Comparison of ENCODE assay signal across 22 mouse cellular contexts in genomic region chr6:131712803-131713202, GRCm38 (mm10). TPM values are rescaled to one million over a fixed set of nuclear protein-coding genes. Genes with fewer than 3 reads are reported as not detected.
DNase-seq lines count a peak whose midpoint lies in the region; ATAC-seq and TF ChIP-seq lines count a peak whose summit lies in the region.
"Had no signal": no experiment of that assay in that cellular context is flagged by ENCODE, and none has a peak within 500 bp of the region (broad histone marks: within the 10 kb centered on the region; RNA-seq: fewer than 3 reads in every experiment).

No protein-coding gene starts in this region.

- H3K9ac ChIP-seq in embryonic facial prominence, embryonic 11.5 days (replicated peaks; ENCODE audit: low read length) = no peak overlapping the region
- H3K9ac ChIP-seq in lung, embryonic 14.5 days = no peak overlapping the region
- H3K9ac ChIP-seq: hindbrain, embryonic 15.5 days; liver, embryonic 15.5 days had no signal

- no peaks in the 10 kb centered on the region for H3K9me3 ChIP-seq in embryonic facial prominence, embryonic 11.5 days (replicated peaks; ENCODE audit: control insufficient read depth, low read length)
- peaks cover 19% of the 10 kb centered on the region; the same call in 1 of the 2 replicates for H3K9me3 ChIP-seq in embryonic facial prominence, embryonic 10.5 days
- H3K9me3 ChIP-seq in lung, embryonic 14.5 days (ENCODE audit: low read depth, low read length) = no peaks in the 10 kb centered on the region
- H3K9me3 ChIP-seq: liver, embryonic 15.5 days had no signal

- 43% methylated on average over 7 of the region's 7 CpGs for WGBS in embryonic facial prominence, embryonic 11.5 days
- 47% methylated on average over 7 of the region's 7 CpGs for WGBS in embryonic facial prominence, embryonic 10.5 days
- WGBS in lung, embryonic 14.5 days = 43% methylated on average over 7 of the region's 7 CpGs

- no peaks in the 10 kb centered on the region for H3K36me3 ChIP-seq in embryonic facial prominence, embryonic 11.5 days (replicated peaks; ENCODE audit: control insufficient read depth, insufficient read depth, low read depth, low read length)
- H3K36me3 ChIP-seq in embryonic facial prominence, embryonic 10.5 days (replicated peaks) = no peaks in the 10 kb centered on the region
- no peaks in the 10 kb centered on the region for H3K36me3 ChIP-seq in lung, embryonic 14.5 days (ENCODE audit: insufficient read depth)
- H3K36me3 ChIP-seq: hindbrain, embryonic 15.5 days; liver, embryonic 15.5 days had no signal

- no peak for ATAC-seq in embryonic facial prominence, embryonic 11.5 days (replicated peaks; ENCODE audit: insufficient number of reproducible peaks, low FRiP score, low TSS enrichment, low read depth)
- ATAC-seq in lung, embryonic 14.5 days (ENCODE audit: insufficient read depth) = no peak

- no peaks in the 10 kb centered on the region for H3K4me1 ChIP-seq in embryonic facial prominence, embryonic 11.5 days (ENCODE audit: control insufficient read depth, insufficient read depth, low read length)
- H3K4me1 ChIP-seq in embryonic facial prominence, embryonic 10.5 days = no peaks in the 10 kb centered on the region
- no peaks in the 10 kb centered on the region for H3K4me1 ChIP-seq in lung, embryonic 14.5 days (ENCODE audit: insufficient read depth)
- H3K4me1 ChIP-seq: hindbrain, embryonic 15.5 days; liver, embryonic 15.5 days had no signal

- DNase-seq in embryonic facial prominence, embryonic 11.5 days (ENCODE audit: low spot score) = peak; percentile 0
- DNase-seq in embryonic facial prominence, embryonic 10.5 days (ENCODE audit: low spot score) = no peak
- peak; percentile 6 for DNase-seq in lung, embryonic 14.5 days
- DNase-seq in lung, postnatal 4 days = no peak
- peak; percentile 22 for DNase-seq in WW6 (ENCODE audit: low read depth, low spot score)
- peak; percentile 1 for DNase-seq in mesoderm, embryonic 11.5 days (ENCODE audit: low read depth, low spot score)
- DNase-seq in gastrocnemius, postnatal 14 days = no peak
- DNase-seq in thymus, postnatal 36 days = no peak
- DNase-seq: adrenal gland, postnatal 36 days; cerebellum, adult 11 months; kidney, postnatal 10 days; layer of hippocampus, postnatal 36 days; right cerebral cortex, postnatal 14 days had no signal

- H3K27ac ChIP-seq in embryonic facial prominence, embryonic 11.5 days (replicated peaks; ENCODE audit: low read depth, low read length) = no peak overlapping the region
- no peak overlapping the region for H3K27ac ChIP-seq in embryonic facial prominence, embryonic 10.5 days (replicated peaks)
- H3K27ac ChIP-seq in lung, embryonic 14.5 days (ENCODE audit: low read depth) = no peak overlapping the region
- H3K27ac ChIP-seq: hindbrain, embryonic 15.5 days; liver, embryonic 15.5 days; macrophage had no signal

- intact Hi-C loops in gastrocnemius, postnatal 14 days (cut with DNase I; ENCODE audit: low total_unique reads) = no loop called here

- no peaks in the 10 kb centered on the region for H3K27me3 ChIP-seq in embryonic facial prominence, embryonic 11.5 days (ENCODE audit: control insufficient read depth, insufficient read depth, low read length)
- H3K27me3 ChIP-seq in embryonic facial prominence, embryonic 10.5 days (replicated peaks; ENCODE audit: low read depth, poor library complexity, severe bottlenecking) = no peaks in the 10 kb centered on the region
- no peaks in the 10 kb centered on the region for H3K27me3 ChIP-seq in lung, embryonic 14.5 days (ENCODE audit: insufficient read depth, low read length)
- H3K27me3 ChIP-seq: hindbrain, embryonic 15.5 days; liver, embryonic 15.5 days had no signal

- no peak overlapping the region for H3K4me2 ChIP-seq in embryonic facial prominence, embryonic 11.5 days (ENCODE audit: low read depth, low read length)
- no peak overlapping the region for H3K4me2 ChIP-seq in lung, embryonic 14.5 days
- H3K4me2 ChIP-seq: hindbrain, embryonic 15.5 days; liver, embryonic 15.5 days had no signal

- peak; percentile 26 for TF ChIP-seq CTCF in lung, embryonic 14.5 days (IDR thresholded peaks at IDR 0.05; ENCODE audit: low read depth)

- no peak overlapping the region for H3K4me3 ChIP-seq in embryonic facial prominence, embryonic 11.5 days (ENCODE audit: low read depth, low read length)
- no peak overlapping the region for H3K4me3 ChIP-seq in embryonic facial prominence, embryonic 10.5 days
- no peak overlapping the region for H3K4me3 ChIP-seq in lung, embryonic 14.5 days (ENCODE audit: low read depth, low read length)
- H3K4me3 ChIP-seq: erythroblast, embryonic 14.5 days; hindbrain, embryonic 15.5 days; liver, embryonic 15.5 days had no signal

RNA-seq across cellular contexts. Expression of gene Tas2r114, which starts 22.9 kb away (rescaled TPM):
- polyA plus RNA-seq in embryonic facial prominence, embryonic 11.5 days (2014; fragmentation: Nextera tagmentation; extraction: Ambion mirVana) = not detected in 2 replicates
- not detected in 2 replicates for polyA plus RNA-seq in embryonic facial prominence, embryonic 10.5 days (2016; fragmentation: Nextera tagmentation; extraction: Ambion mirVana)
- polyA plus RNA-seq in lung, embryonic 14.5 days (2014; fragmentation: Nextera tagmentation; extraction: Ambion mirVana) = not detected in 2 replicates
- not detected for total RNA-seq in gastrocnemius, postnatal 14 days (2021)
- total RNA-seq: adrenal gland, postnatal 36 days; granulocyte monocyte progenitor cell, adult 5-6 weeks; layer of hippocampus, postnatal 36 days; neutrophil, adult 5-6 weeks had no signal
- polyA plus RNA-seq: C2C12; erythroblast, embryonic 14.5 days; heart, embryonic 16.5 days; hindbrain, embryonic 15.5 days; limb, embryonic 11.5 days; liver, embryonic 15.5 days; macrophage had no signal

RNA-seq across cellular contexts. Expression of gene Tas2r105, which starts 25.5 kb away (rescaled TPM):
- not detected in 2 replicates for polyA plus RNA-seq in embryonic facial prominence, embryonic 11.5 days (2014; fragmentation: Nextera tagmentation; extraction: Ambion mirVana)
- polyA plus RNA-seq in embryonic facial prominence, embryonic 10.5 days (2016; fragmentation: Nextera tagmentation; extraction: Ambion mirVana) = not detected in 2 replicates
- not detected in 2 replicates for polyA plus RNA-seq in lung, embryonic 14.5 days (2014; fragmentation: Nextera tagmentation; extraction: Ambion mirVana)
- total RNA-seq in gastrocnemius, postnatal 14 days (2021) = not detected
- total RNA-seq: adrenal gland, postnatal 36 days; granulocyte monocyte progenitor cell, adult 5-6 weeks; layer of hippocampus, postnatal 36 days; neutrophil, adult 5-6 weeks had no signal
- polyA plus RNA-seq: C2C12; erythroblast, embryonic 14.5 days; heart, embryonic 16.5 days; hindbrain, embryonic 15.5 days; limb, embryonic 11.5 days; liver, embryonic 15.5 days; macrophage had no signal

RNA-seq across cellular contexts. Expression of gene Tas2r104, which starts 27.3 kb away (rescaled TPM):
- not detected in 2 replicates for polyA plus RNA-seq in embryonic facial prominence, embryonic 11.5 days (2014; fragmentation: Nextera tagmentation; extraction: Ambion mirVana)
- polyA plus RNA-seq in embryonic facial prominence, embryonic 10.5 days (2016; fragmentation: Nextera tagmentation; extraction: Ambion mirVana) = not detected in 2 replicates
- not detected in 2 replicates for polyA plus RNA-seq in lung, embryonic 14.5 days (2014; fragmentation: Nextera tagmentation; extraction: Ambion mirVana)
- not detected for total RNA-seq in gastrocnemius, postnatal 14 days (2021)
- total RNA-seq: adrenal gland, postnatal 36 days; granulocyte monocyte progenitor cell, adult 5-6 weeks; layer of hippocampus, postnatal 36 days; neutrophil, adult 5-6 weeks had no signal
- polyA plus RNA-seq: C2C12; erythroblast, embryonic 14.5 days; heart, embryonic 16.5 days; hindbrain, embryonic 15.5 days; limb, embryonic 11.5 days; liver, embryonic 15.5 days; macrophage had no signal

RNA-seq across cellular contexts. Expression of gene Tas2r106, which starts 34.1 kb away (rescaled TPM):
- polyA plus RNA-seq in embryonic facial prominence, embryonic 11.5 days (2014; fragmentation: Nextera tagmentation; extraction: Ambion mirVana) = not detected in 2 replicates
- not detected in 2 replicates for polyA plus RNA-seq in embryonic facial prominence, embryonic 10.5 days (2016; fragmentation: Nextera tagmentation; extraction: Ambion mirVana)
- not detected in 2 replicates for polyA plus RNA-seq in lung, embryonic 14.5 days (2014; fragmentation: Nextera tagmentation; extraction: Ambion mirVana)
- not detected for total RNA-seq in gastrocnemius, postnatal 14 days (2021)
- total RNA-seq: adrenal gland, postnatal 36 days; granulocyte monocyte progenitor cell, adult 5-6 weeks; layer of hippocampus, postnatal 36 days; neutrophil, adult 5-6 weeks had no signal
- polyA plus RNA-seq: C2C12; erythroblast, embryonic 14.5 days; heart, embryonic 16.5 days; hindbrain, embryonic 15.5 days; limb, embryonic 11.5 days; liver, embryonic 15.5 days; macrophage had no signal

RNA-seq across cellular contexts. Expression of gene Tas2r107, which starts 52.9 kb away (rescaled TPM):
- polyA plus RNA-seq in embryonic facial prominence, embryonic 11.5 days (2014; fragmentation: Nextera tagmentation; extraction: Ambion mirVana) = not detected in 2 replicates
- polyA plus RNA-seq in embryonic facial prominence, embryonic 10.5 days (2016; fragmentation: Nextera tagmentation; extraction: Ambion mirVana) = not detected in 2 replicates
- polyA plus RNA-seq in lung, embryonic 14.5 days (2014; fragmentation: Nextera tagmentation; extraction: Ambion mirVana) = not detected in 2 replicates
- not detected for total RNA-seq in gastrocnemius, postnatal 14 days (2021)
- total RNA-seq: adrenal gland, postnatal 36 days; granulocyte monocyte progenitor cell, adult 5-6 weeks; layer of hippocampus, postnatal 36 days; neutrophil, adult 5-6 weeks had no signal
- polyA plus RNA-seq: C2C12; erythroblast, embryonic 14.5 days; heart, embryonic 16.5 days; hindbrain, embryonic 15.5 days; limb, embryonic 11.5 days; liver, embryonic 15.5 days; macrophage had no signal

Comparison
In these comparisons a context has a peak if more than half of its experiments do, and no peak if none do; other contexts are left out.
1. DNase-seq: peak in embryonic facial prominence, embryonic 11.5 days (single experiment), lung, embryonic 14.5 days (single experiment), WW6 (single experiment) and mesoderm, embryonic 11.5 days (single experiment); none in embryonic facial prominence, embryonic 10.5 days (single experiment), lung, postnatal 4 days (0 of 2), gastrocnemius, postnatal 14 days (single experiment) and thymus, postnatal 36 days (0 of 2).